Mouse (Mus musculus): ENCODE measurements at regions not wholly inside any gene's neighbourhood (a gene's known extent, or its start where the extent isn't known, plus 50 kb on each side); places are given as distances from the start of the nearest gene placed in this dataset.

DNA sequence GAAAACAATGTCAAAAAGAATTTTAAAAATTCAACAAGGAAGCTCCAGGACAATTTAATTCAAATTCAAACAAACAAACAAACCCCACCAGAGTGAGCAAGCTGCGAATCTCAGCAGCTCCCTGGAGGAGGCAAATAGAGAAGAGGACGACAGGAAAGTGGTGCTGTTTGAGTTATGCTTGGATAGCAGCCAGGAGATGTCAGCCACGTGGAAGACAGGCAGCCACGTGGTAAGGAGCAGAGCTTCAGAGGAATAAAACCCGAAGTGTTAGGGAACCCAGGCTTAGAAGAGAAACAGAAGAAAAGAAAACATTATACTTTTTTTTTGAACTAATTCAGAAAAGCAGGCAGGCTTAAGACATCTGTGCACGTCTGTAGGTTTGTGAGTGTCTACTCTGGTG lies 108.2 kb upstream of the Parp11 start:
- TF ChIP-seq FLI1 (IDR thresholded peaks at IDR 0.05; ENCODE audit: low read length), result no peak
- TF ChIP-seq GATA1 (IDR thresholded peaks at IDR 0.05; ENCODE audit: borderline replicate concordance, low read length), result no peak

Data from megakaryocyte, embryonic 14.5 days (primary cell).